Mouse (Mus musculus): ENCODE results near the gene Arhgef19.

The Arhgef19 gene

DNA sequence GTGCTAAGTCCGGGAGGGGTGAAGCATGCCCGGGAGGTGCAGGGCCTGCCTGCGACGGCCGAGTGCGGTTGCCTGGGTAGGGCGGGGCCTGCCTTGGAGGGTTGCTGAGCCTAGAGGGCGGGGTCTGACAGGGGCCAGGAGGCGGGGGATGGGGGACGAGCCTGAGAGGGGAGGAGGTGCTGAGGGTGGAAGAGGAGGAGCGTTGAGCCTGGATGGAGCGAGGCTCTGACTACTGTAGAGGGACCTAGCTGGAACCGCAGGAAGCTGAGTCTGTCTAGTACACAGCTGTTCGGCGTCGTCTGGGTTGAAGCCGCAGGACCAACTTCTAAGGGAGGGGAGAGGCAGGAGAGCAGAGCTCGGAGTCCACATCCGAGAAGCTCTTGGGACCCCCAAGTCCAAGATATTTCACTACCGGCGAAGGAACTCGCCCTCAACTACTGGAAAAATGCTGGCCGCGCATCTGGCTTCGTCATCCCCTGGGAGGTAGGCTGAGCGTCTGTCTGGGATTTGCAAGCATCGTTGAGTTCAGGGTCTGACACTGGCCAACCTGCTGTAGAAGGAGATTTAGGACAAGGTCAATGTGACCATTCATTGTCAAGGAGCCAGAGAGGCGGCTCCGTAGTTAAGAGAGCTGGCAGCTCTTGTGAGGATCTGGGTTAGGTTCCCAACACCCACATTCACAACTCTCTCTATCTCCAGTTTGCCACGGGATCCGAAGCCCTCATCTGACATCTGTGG lies at the start of gene Arhgef19:
Gene Arhgef19 (plus strand): TSS at position 112 of the 738 bp plus-strand sequence.
- peak; percentile 95 for DNase-seq

DNA sequence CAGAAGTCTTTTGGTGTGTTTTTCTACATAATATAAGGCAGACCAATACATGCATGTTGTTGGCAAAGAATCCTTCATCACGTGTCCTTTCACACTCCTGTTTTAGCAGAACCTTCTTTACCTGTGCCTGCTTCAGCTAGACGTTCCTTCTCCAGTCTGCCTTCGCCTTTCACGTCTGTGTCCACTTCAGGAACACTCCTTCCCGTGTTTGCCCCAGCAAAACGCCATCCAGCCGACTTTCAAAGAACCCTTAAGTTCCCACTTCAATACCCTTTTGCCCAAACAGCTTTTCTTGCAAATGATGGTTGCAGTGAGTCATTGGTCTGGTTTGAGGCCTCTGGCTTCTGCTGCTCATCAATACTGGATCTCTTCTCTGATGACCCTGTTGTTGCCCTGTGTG lies 48.0 kb upstream of the Arhgef19 start:
- no peak for DNase-seq

DNA sequence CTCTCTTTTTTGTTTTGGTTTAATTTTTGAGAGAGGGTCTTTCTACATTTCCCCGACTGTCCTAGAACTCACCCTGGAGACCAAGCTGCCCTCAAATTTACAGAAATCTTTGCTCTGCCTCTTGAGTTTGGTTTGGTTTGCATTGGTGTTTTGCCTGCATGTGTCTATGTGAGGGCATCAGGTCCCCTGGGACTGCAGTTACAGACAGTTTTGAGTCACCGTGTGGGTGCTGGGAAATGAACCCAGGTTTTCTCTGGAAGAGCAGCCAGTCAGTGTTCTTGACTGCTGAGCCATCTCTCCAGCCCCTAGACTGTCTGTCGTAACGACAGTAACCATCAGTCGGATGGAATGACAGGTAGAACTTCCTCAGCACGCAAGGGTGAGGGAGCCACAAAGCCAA lies 44.7 kb upstream of the Arhgef19 start:
- no peak for DNase-seq

GRCm38 (mm10) chr4:141196981-141197685 lies 42.2 kb upstream of the Arhgef19 start:
- DNase-seq = no peak

DNA sequence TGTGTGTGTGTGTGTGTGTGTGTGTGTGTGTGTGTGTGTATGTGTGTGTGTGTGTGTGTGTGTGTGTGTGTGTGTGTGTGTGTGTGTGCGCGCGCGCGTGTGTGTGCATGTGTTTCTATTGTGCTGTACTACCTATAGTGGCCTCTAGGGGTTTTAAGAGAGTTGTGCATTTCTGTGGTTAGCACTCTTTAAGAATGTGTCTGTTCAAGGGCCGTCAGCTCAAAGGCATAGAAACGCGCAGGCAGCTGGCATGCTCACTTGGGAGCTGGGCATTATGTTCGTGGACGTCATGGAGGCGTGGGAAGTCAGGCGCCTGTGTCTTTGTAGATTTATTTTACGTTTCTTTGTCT lies 41.6 kb upstream of the Arhgef19 start:
- DNase-seq = no peak

GRCm38 (mm10) chr4:141200906-141201305 lies 38.4 kb upstream of the Arhgef19 start:
- DNase-seq = peak; percentile 39

DNA sequence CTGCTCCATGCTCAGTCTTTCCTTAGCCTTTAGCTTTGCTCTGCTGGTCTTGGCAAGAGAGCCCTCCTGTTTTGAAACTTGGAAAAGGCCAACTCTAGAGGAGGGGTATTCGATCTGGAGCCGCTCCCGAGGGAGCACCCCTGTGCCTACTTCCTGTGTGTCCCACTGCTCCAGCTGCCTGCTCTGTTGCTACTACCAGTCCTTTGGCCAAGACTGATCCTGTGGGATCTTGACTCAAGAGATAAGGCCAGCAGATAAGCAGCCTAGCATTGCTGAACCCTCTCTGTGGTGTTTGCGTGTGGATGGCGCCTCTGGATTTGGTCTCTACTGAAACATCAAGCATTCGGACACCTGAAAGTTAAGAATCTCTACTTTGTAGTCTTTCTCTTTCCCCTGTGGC lies 37.1 kb upstream of the Arhgef19 start:
- DNase-seq = no peak

GRCm38 (mm10) chr4:141204580-141205061 lies 34.7 kb upstream of the Arhgef19 start:
- DNase-seq = peak; percentile 58

DNA sequence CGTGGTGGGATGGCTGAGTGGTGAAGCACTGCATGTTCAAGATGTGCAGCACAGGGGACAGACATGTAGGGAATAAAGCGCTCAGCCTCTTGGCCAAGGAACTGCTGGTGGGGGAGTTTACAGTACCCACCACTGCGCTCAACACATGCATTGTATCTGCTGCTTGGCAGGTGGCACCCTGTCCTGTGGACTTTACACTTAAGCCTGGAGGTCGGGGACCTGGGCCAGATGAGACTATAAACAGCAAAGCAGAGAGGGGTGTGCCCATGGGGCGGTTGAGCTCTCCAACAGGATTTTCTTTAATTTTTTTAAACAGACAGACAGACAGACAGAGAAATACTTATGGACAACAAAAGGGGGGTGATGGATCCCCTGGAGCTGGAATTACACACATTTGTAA lies 32.2 kb upstream of the Arhgef19 start:
- no peak for DNase-seq

DNA sequence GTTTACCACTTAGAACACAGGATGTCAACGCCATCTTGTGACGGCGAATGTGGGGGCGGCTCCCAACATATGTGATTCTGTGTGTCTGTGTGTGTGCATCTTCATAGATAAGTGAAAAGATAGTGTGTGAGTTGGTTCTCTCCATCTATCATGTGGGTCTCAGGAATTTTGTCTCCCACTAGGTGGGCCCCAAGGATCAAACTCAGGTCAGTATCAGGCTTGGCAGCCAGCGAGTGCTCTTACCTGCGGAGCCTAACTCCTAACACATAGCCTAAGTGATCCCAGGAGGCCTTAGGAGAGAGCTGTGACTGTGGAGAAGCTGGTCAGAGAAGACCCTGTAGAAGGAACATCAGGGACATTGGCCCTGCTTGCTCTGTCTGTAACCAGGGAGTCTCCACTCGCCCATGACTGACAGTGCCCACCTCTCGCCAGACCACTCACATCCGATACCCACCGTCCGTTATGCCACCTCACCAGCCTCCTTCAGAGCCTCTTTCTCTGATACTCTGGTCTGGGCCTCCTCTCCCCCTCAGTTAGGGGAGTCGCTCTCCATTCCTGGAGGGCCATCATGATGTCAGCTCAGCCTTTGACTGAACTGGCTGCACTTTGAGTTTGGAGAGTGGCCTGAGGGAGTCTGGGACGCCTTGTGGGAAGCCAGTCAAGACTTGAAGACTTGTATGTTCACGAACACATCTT lies 28.6 kb upstream of the Arhgef19 start:
- no peak for DNase-seq

- no peak for DNase-seq
Observed at GRCm38 (mm10) chr4:141211646-141212045, 27.7 kb upstream of the Arhgef19 start.

GRCm38 (mm10) chr4:141212892-141213291 lies 26.4 kb upstream of the Arhgef19 start:
- DNase-seq = no peak

- no peak for DNase-seq
Observed at GRCm38 (mm10) chr4:141213342-141213741, 26.0 kb upstream of the Arhgef19 start.

- peak; percentile 97 for DNase-seq
Observed at GRCm38 (mm10) chr4:141213770-141214336, 25.4 kb upstream of the Arhgef19 start, which contains the start of gene Rsg1. Rsg1 (plus strand) TSS chr4:141213956.

GRCm38 (mm10) chr4:141214337-141214851 lies 24.9 kb upstream of the Arhgef19 start:
- DNase-seq = peak; percentile 43

GRCm38 (mm10) chr4:141219583-141220213 lies 19.6 kb upstream of the Arhgef19 start:
- DNase-seq = no peak

DNA sequence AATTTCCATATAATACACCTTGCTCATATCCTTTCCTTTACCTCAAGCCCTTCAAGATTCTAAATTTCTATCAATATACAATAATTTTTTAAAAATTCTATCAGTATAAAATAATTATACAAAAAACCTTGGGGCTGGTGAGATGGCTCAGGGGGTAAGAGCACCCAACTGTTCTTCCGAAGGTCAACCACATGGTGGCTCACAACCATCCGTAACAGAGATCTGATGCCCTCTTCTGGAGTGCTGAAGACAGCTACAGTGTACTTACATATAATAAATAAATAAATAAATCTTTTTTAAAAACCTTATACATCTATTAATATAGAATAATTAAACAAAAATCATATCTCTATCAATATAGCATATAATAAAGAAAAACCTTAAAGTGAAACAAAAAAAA lies 17.5 kb upstream of the Arhgef19 start:
- no peak for DNase-seq

GRCm38 (mm10) chr4:141222752-141223151 lies 16.5 kb upstream of the Arhgef19 start:
- no peak for DNase-seq

- no peak for DNase-seq
Observed at GRCm38 (mm10) chr4:141228687-141229086, 10.6 kb upstream of the Arhgef19 start.

GRCm38 (mm10) chr4:141233196-141233595 lies 6.1 kb upstream of the Arhgef19 start:
- no peak for DNase-seq

DNA sequence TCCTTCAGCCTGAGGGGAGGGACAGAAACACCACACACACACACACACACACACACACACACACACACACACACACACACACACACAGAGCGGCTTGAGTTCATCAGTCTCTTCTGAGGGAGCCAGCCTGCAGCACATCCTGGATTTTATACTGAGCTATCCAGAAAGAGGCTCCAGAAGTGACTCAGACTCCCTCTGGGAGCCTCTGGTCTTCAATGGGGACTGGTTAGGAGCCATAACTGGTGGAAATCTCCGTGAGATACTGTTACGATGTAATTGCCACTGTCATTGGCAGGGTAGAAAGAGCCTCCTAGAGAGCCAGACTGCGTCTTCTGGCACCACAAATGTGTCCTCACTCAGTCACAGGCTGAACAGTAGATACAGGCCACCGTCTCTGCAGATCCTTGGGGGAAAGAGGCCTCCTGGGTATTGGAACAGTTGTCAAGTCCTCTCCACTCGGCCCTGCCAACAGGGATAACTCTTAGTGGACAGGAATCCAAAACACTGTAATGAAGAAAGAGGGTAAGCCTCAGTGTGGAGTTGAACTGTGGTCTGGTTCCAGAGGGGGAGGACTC lies 3.7 kb upstream of the Arhgef19 start:
- DNase-seq = no peak

- no peak for DNase-seq
Observed at GRCm38 (mm10) chr4:141236856-141237255, 2.4 kb upstream of the Arhgef19 start.

Measured in kidney, postnatal 10 days (tissue).